Mouse (Mus musculus): ENCODE measurements around the gene Kcnmb4.

DNA sequence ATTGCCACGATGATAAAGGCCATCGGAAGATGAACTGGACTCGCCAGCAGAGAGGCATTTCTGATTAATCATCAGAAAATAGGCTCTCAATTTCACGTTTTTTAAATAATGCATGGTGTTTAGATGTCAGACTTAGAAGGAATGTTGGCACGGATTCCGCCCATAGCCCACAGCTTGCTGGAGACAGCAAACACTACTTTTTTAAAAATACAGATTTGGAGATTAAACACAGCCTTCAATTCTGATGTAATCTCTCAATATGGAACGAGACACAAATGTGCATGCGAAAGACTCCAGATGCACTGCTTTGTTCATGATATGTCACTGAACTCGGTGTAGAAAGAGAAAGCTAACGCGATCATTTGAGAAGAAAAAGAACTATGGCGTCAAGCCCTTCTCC lies 38.2 kb downstream of the Kcnmb4 start:
- TF ChIP-seq CTCF (IDR thresholded peaks at IDR 0.05; ENCODE audit: borderline replicate concordance, extremely low read depth, insufficient read depth, insufficient read length) (no peak), POLR2A (IDR thresholded peaks at IDR 0.05; ENCODE audit: borderline replicate concordance, extremely low read depth, insufficient read depth, insufficient read length, poor library complexity, severe bottlenecking) (no peak)

All from brain, embryonic 14.5 days (tissue).